ENCODE assay signal across 8 mouse cellular contexts in the genomic region with DNA sequence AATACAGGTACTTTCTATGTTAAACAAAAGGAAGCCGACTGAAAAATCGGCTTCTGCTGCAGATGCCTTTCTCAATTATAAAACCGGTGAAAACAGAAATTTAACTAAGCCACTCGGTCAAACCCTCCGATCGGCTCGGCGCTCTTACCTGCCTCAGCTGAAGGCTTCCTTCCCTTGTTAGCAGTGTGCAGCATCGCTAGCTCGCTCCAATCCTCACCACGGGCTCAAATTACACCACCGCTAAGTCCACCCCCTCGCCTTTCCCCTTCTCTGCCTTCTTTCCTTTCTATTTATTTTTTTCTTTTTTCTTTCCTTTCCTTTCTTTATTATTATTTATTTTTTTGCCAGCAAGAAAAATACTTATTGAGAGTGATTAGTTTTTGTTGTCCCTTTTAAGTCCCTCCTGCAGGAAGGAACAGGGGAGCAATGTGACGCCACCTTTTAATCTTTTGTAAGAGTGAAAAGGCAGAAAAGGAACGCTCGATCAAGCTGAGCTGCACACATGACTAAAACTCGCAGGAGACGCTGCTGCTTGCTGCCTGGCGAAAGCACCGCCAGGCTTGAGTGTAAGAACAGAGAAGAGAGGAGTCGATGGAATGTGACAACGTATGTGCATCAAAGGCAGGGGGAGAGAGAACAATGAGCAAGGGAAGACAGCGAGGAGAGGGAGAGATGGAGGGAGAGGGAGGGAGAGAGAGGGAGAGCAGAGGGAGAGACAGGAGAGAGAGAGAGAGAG.
DNase-seq lines count a peak whose midpoint lies in the region; ATAC-seq and TF ChIP-seq lines count a peak whose summit lies in the region.

No protein-coding gene starts in this region.

- H3K4me2 ChIP-seq in kidney, embryonic 15.5 days: peak overlapping the region; percentile 67

- peak overlapping the region; percentile 79 for H3K27ac ChIP-seq in kidney, embryonic 15.5 days
- H3K27ac ChIP-seq in liver, adult 2 months (replicated peaks; ENCODE audit: insufficient read depth, low read depth, low read length): no peak overlapping the region

- TF ChIP-seq POLR2A in liver, adult 2 months (IDR thresholded peaks at IDR 0.05; ENCODE audit: extremely low read depth, insufficient read depth, low read length): no peak

- peaks cover 16% of the 10 kb centered on the region for H3K27me3 ChIP-seq in kidney, embryonic 15.5 days
- peaks cover 9% of the 10 kb centered on the region for H3K27me3 ChIP-seq in liver, adult 2 months (ENCODE audit: control insufficient read depth, insufficient read depth, low read length)

- peak overlapping the region; percentile 35; the same call in 1 of the 2 replicates for H3K9ac ChIP-seq in kidney, embryonic 15.5 days
- H3K9ac ChIP-seq in liver, adult 2 months (ENCODE audit: low read depth, low read length): no peak overlapping the region

- H3K9me3 ChIP-seq in kidney, embryonic 15.5 days (replicated peaks): no peaks in the 10 kb centered on the region

- H3K4me1 ChIP-seq in kidney, embryonic 15.5 days: 0 out of 2 replicates have a peak, but pooled peaks cover 4% of the 10 kb centered on the region
- H3K4me1 ChIP-seq in liver, adult 2 months (ENCODE audit: control insufficient read depth, insufficient read depth, low read length): no peaks in the 10 kb centered on the region

- intact Hi-C loops in heart, postnatal 36 days (cut with DNase I): no loop called here

- H3K36me3 ChIP-seq in kidney, embryonic 15.5 days: no peaks in the 10 kb centered on the region
- no peaks in the 10 kb centered on the region for H3K36me3 ChIP-seq in liver, adult 2 months (ENCODE audit: control insufficient read depth, insufficient read depth, low read length)

- H3K4me3 ChIP-seq in kidney, embryonic 15.5 days (replicated peaks): peak overlapping the region; percentile 48
- H3K4me3 ChIP-seq in liver, adult 2 months (ENCODE audit: insufficient read depth, low read depth, low read length): no peak overlapping the region

- DNase-seq in heart, adult 11 months: peak; percentile 61
- DNase-seq in heart, postnatal 36 days: no peak
- peak; percentile 59 for DNase-seq in cerebellum, adult 8-10 months
- DNase-seq in forelimb bud, embryonic 11.5 days (ENCODE audit: low read depth, low spot score): peak; percentile 78
- DNase-seq in liver, adult 2 months (ENCODE audit: extremely low read depth, low read depth, low spot score): peak; percentile 7
- DNase-seq in retina, postnatal 1 day: peak; percentile 94
- no peak for DNase-seq in c-Kit-positive CD71-positive TER-119-positive erythroid progenitor cells, embryonic 14.5 days (ENCODE audit: low spot score)

- peak; percentile 97 for ATAC-seq in kidney, embryonic 15.5 days (replicated peaks; ENCODE audit: low FRiP score)

- TF ChIP-seq CTCF in liver, adult 2 months (IDR thresholded peaks at IDR 0.05; ENCODE audit: low read depth, low read length): no peak

- H3K79me2 ChIP-seq in liver, adult 2 months (ENCODE audit: control insufficient read depth, insufficient read depth, low read length): no peaks in the 10 kb centered on the region

- under 1% methylated on average over 23 of the region's 23 CpGs for WGBS in kidney, embryonic 15.5 days
- 3% methylated on average over 23 of the region's 23 CpGs for WGBS in liver, adult 2 months

Comparison
In these comparisons a context has a peak if more than half of its experiments do, and no peak if none do; other contexts are left out.
1. DNase-seq: peak in heart, adult 11 months (single experiment), cerebellum, adult 8-10 months (single experiment), forelimb bud, embryonic 11.5 days (single experiment), liver, adult 2 months (single experiment) and retina, postnatal 1 day (single experiment); none in heart, postnatal 36 days (0 of 2) and c-Kit-positive CD71-positive TER-119-positive erythroid progenitor cells, embryonic 14.5 days (single experiment).